Mouse (Mus musculus) embryonic facial prominence, embryonic 11.5 days (tissue): ENCODE data around the gene Tulp3. TPM values are rescaled to one million over a fixed set of nuclear protein-coding genes. Genes with fewer than 3 reads are reported as not detected.

Source experiments
- ATAC-seq: fragments of 200-750 bp; cut with Nextera tagmentation; replicated peaks from 2 replicates; pipeline ENCODE4 v1.8.0; 2017; ENCODE audit warnings: low read depth; ENCODE audit not compliant: insufficient number of reproducible peaks, low FRiP score, low TSS enrichment
- DNase-seq: peaks from one replicate; pipeline ENCODE4 v3.0.0-alpha.2; 2015; ENCODE audit warnings: low spot score
- H3K27ac ChIP-seq: fragments of 300-500 bp; sonication (generic); replicated peaks from 2 replicates; pipeline ENCODE4 v1.5.1; 2014; ENCODE audit warnings: mild to moderate bottlenecking, low read depth, low read length, control low read depth
- H3K27me3 ChIP-seq: fragments of 300-500 bp; sonication (generic); 2 replicates; pipeline ENCODE4 v1.6.1; 2014; ENCODE audit warnings: mild to moderate bottlenecking, low read length, moderate library complexity, mixed read lengths; ENCODE audit not compliant: control insufficient read depth, insufficient read depth
- H3K36me3 ChIP-seq: fragments of 300-500 bp; sonication (generic); replicated peaks from 2 replicates; pipeline ENCODE4 v1.6.1; 2014; ENCODE audit warnings: low read depth, mild to moderate bottlenecking, low read length, moderate library complexity, mixed read lengths; ENCODE audit not compliant: control insufficient read depth, insufficient read depth
- H3K4me1 ChIP-seq: fragments of 300-500 bp; sonication (generic); 2 replicates; pipeline ENCODE4 v1.6.1; 2014; ENCODE audit warnings: low read length, mixed read lengths; ENCODE audit not compliant: control insufficient read depth, insufficient read depth
- H3K4me2 ChIP-seq: fragments of 300-500 bp; sonication (generic); 2 replicates; pipeline ENCODE4 v1.6.1; 2014; ENCODE audit warnings: low read depth, mild to moderate bottlenecking, control low read depth, low read length, moderate library complexity
- H3K4me3 ChIP-seq: fragments of 300-500 bp; sonication (generic); 2 replicates; pipeline ENCODE4 v1.5.1; 2014; ENCODE audit warnings: low read depth, low read length, control low read depth
- H3K9ac ChIP-seq: fragments of 300-500 bp; sonication (generic); replicated peaks from 2 replicates; pipeline ENCODE4 v1.6.1; 2014; ENCODE audit warnings: mild to moderate bottlenecking, control low read depth, low read length
- H3K9me3 ChIP-seq: fragments of 300-500 bp; sonication (generic); replicated peaks from 2 replicates; pipeline ENCODE4 v1.6.1; 2016; ENCODE audit warnings: mild to moderate bottlenecking, low read length, inconsistent platforms, mixed read lengths; ENCODE audit not compliant: control insufficient read depth
- WGBS: fragments of 180-500 bp; shearing (Covaris S2); extraction: QIAGEN DNeasy Blood & Tissue Kit; methylation state at CpG from one replicate; pipeline ENCODE4 v1.1.7; 2014; 5-methylcytosine and 5-hydroxymethylcytosine counted together
- polyA plus RNA-seq: library from polyadenylated mRNA; unstranded; fragments of >200 nt; fragmentation: Nextera tagmentation; extraction: Ambion mirVana; gene quantifications from 2 replicates; pipeline ENCODE4 v1.2.1, GENCODE M21; 2014

Gene Tulp3
- polyA plus RNA-seq, 1 experiment from 2014 or later, result 16.6 TPM

GRCm38 (mm10) chr6:128285792-128286430 lies 69.7 kb downstream of the Tulp3 start:
- peak; percentile 63 for ATAC-seq
- Histone ChIP-seq H3K9me3 (no peaks in the 10 kb centered on the region), H3K27me3 (no peaks in the 10 kb centered on the region), H3K4me2 (peak overlapping the region; percentile 46), H3K27ac (no peak overlapping the region), H3K9ac (peak overlapping the region; percentile 25; the same call in 1 of the 2 replicates), H3K4me1 (peaks cover 3% of the 10 kb centered on the region; the same call in 1 of the 2 replicates), H3K4me3 (0 out of 2 replicates have a peak overlapping the region, but pooled peaks have one; percentile 17), H3K36me3 (no peaks in the 10 kb centered on the region)
- peak; percentile 86 for DNase-seq
- 12% methylated on average over 16 of the region's 16 CpGs for WGBS

DNA sequence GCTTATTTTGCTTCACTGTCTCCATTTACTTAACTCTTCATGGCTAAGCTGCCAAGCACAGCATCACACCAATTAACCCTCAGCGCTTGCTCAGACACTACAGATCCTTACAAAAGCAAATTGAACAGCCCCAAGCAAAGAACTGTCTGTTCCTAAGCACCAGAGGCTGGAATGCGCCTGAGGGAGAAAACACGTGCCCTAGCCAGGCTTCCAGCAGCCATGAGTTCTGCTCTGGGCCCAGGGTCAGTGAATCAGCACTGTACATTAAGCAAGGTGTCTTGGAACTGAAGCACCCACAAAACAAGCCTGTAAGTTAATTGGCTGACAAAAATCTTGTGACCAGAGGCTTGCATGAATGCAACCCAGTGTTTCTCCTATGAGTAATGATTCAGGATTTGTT lies 73.5 kb downstream of the Tulp3 start:
- DNase-seq, result peak; percentile 41
- no peaks in the 10 kb centered on the region for H3K36me3 ChIP-seq
- H3K4me1 ChIP-seq, result peaks cover 3% of the 10 kb centered on the region; the same call in 1 of the 2 replicates
- no peak overlapping the region for H3K4me2 ChIP-seq
- no peak overlapping the region for H3K4me3 ChIP-seq
- ATAC-seq, result no peak
- no peak overlapping the region for H3K9ac ChIP-seq
- H3K9me3 ChIP-seq, result no peaks in the 10 kb centered on the region
- no peak overlapping the region for H3K27ac ChIP-seq
- no peaks in the 10 kb centered on the region for H3K27me3 ChIP-seq
- 11% methylated on average over 3 of the region's 3 CpGs for WGBS

DNA sequence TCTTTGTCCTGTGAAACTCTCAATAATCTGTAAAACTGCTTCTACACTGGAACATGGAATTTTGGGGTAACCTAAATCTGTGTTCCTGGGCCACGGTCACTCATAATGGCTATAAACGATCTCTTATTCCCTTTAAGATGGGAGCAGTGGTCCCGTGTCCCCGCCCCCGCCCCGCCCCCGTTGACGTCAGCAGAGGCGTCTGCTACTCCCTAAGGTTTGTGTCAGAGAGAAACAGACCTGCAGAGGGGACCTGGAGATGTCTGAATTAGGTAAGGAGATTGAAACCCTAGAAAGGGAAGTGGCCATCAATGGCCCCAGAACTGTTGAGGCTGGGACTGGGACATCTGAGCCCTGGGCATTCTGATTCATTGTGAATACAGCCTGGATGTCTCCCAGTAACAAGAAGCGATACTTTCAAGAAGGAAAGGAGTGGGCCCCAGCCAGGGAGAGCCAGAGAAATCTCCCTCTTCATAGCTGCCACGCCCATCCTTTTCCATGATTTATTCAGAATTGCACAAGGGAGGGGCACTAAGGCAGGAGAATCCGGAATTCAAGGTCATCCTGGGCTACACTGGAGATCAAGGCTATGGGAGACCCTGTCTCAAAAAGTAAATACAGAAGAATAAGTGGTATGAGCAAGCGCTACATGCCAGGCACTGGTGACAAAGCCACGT lies 75.0 kb downstream of the Tulp3 start:
- ATAC-seq (no peak), DNase-seq (no peak)
- Histone ChIP-seq H3K9ac (no peak overlapping the region), H3K4me1 (no peaks in the 10 kb centered on the region), H3K36me3 (no peaks in the 10 kb centered on the region), H3K9me3 (no peaks in the 10 kb centered on the region), H3K27ac (no peak overlapping the region), H3K4me3 (no peak overlapping the region), H3K27me3 (no peaks in the 10 kb centered on the region), H3K4me2 (no peak overlapping the region)
- WGBS, result 56% methylated on average over 14 of the region's 14 CpGs

- 42% methylated on average over 5 of the region's 5 CpGs for WGBS
- Histone ChIP-seq H3K36me3 (no peaks in the 10 kb centered on the region), H3K9ac (no peak overlapping the region), H3K4me2 (no peak overlapping the region), H3K27me3 (no peaks in the 10 kb centered on the region), H3K4me3 (no peak overlapping the region), H3K27ac (no peak overlapping the region), H3K9me3 (no peaks in the 10 kb centered on the region), H3K4me1 (no peaks in the 10 kb centered on the region)
- DNase-seq (no peak), ATAC-seq (no peak; the same call in 1 of the 2 replicates)
Measured at GRCm38 (mm10) chr6:128279608-128280007, 76.0 kb downstream of the Tulp3 start.

- WGBS, result 81% methylated on average over 4 of the region's 4 CpGs
- H3K27me3 ChIP-seq, result no peaks in the 10 kb centered on the region
- no peak for ATAC-seq
- H3K9me3 ChIP-seq, result no peaks in the 10 kb centered on the region
- no peak overlapping the region for H3K27ac ChIP-seq
- no peak overlapping the region for H3K9ac ChIP-seq
- DNase-seq, result no peak
- H3K36me3 ChIP-seq, result no peaks in the 10 kb centered on the region
- no peaks in the 10 kb centered on the region for H3K4me1 ChIP-seq
- no peak overlapping the region for H3K4me2 ChIP-seq
- no peak overlapping the region for H3K4me3 ChIP-seq
Measured at GRCm38 (mm10) chr6:128279099-128279498, 76.6 kb downstream of the Tulp3 start.

GRCm38 (mm10) chr6:128277132-128278085 lies 78.2 kb downstream of the Tulp3 start:
- Histone ChIP-seq H3K9me3 (no peaks in the 10 kb centered on the region), H3K4me1 (no peaks in the 10 kb centered on the region), H3K4me3 (no peak overlapping the region), H3K27ac (no peak overlapping the region), H3K9ac (no peak overlapping the region), H3K27me3 (no peaks in the 10 kb centered on the region), H3K4me2 (no peak overlapping the region), H3K36me3 (no peaks in the 10 kb centered on the region)
- 62% methylated on average over 11 of the region's 11 CpGs for WGBS
- DNase-seq, result no peak
- no peak for ATAC-seq

DNA sequence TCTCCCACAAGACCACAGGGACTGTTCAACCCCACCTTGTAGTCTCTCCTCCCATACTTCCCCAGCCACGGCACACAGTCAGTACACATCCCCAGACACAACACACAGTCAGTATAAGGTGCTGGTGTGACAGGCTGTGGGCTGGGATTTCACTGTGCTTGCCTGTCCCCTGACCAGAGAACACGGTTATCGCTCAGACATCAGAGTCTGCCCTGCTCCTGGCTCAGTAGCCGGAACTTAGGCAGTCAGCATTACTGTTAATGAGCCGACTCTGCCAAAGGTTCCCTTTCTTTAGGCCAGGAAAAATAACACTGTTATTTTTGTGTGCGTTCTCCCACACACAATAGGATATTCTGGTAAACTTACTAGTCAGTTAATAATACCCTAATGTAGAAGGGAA lies 79.3 kb downstream of the Tulp3 start:
- ATAC-seq, result no peak
- no peaks in the 10 kb centered on the region for H3K36me3 ChIP-seq
- no peak for DNase-seq
- no peaks in the 10 kb centered on the region for H3K4me1 ChIP-seq
- H3K27ac ChIP-seq, result no peak overlapping the region
- H3K9ac ChIP-seq, result no peak overlapping the region
- no peaks in the 10 kb centered on the region for H3K27me3 ChIP-seq
- no peak overlapping the region for H3K4me3 ChIP-seq
- no peaks in the 10 kb centered on the region for H3K9me3 ChIP-seq
- no peak overlapping the region for H3K4me2 ChIP-seq
- WGBS, result 88% methylated on average over 6 of the region's 6 CpGs
